Mouse (Mus musculus): ENCODE measurements around the gene Pcgf1.

DNA sequence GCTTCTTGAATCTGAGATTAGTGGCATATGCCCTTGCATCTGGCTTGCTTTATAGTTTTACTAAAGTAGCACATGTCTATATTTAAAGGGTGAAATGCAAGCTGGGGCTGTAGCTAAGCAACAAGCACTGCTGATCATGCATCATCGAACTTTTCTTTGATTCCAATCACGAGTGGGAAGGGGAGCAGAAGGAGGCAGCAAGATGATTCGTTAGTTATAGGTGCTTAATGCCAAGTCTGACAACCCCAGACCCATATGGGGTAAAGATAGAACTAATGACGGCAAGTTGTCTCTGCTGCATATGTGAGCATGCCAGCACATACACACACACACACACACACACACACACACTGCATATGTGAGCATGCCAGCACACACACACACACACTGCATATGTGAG, 26.5 kb downstream of the Pcgf1 start:
- TF ChIP-seq EP300 (IDR thresholded peaks at IDR 0.05; ENCODE audit: low read depth) (no peak), CTCF (IDR thresholded peaks at IDR 0.05; ENCODE audit: low read depth) (no peak)

Measured in liver, embryonic 14.5 days (tissue).